Mouse (Mus musculus) spleen, postnatal 36 days (tissue): ENCODE measurements around the gene Gli3.

ENCODE experiments used
- DNase-seq, 2 experiments: peaks; one replicate each; pipeline ENCODE4 v3.0.0; 2022; ENCODE audit warnings: low spot score in 2 of 2, mixed read lengths in 1 of 2

Gene Gli3

DNA sequence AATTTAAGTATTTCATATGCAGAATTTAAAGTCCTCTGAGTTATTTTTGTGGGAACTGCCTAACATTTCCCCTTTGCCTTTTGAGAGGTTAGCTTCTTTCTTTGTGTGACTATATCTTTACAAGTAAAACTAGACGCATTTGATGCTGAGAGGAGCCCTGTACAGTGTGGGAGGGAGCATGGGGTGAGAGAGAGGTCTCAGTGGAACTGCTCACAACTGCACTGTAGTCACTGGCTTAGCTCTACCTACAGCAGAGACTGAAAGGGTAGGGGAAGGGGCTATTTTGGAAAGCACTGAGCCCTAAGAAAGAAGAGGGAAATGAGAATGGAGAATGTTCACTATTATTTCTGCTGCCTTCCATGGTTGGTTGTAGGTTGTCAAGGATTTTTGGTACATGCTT lies 25.0 kb downstream of the Gli3 start:
- no peak for DNase-seq

DNA sequence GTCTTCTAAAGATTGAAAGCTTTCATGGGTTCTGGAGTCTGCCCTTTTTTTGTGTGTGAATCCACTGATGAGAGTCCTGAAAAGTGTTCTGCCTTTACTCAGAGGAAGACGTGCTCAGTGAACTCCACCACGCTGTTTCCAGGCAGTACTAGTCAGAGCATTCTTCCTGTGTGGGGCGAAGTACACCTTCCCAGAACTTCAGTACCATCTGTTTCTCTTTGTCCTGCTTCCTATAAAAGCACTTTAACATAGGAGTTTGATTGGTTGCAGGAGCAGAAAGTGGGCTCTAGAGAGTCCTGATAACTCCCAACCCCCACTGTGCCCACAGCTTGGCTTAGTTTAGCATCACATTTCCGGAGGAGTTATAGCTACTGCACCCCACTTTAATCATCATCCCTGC lies 32.8 kb downstream of the Gli3 start:
- no peak for DNase-seq

- DNase-seq = no peak
Measured at GRCm38 (mm10) chr13:15498338-15498737, 35.3 kb downstream of the Gli3 start.

- no peak for DNase-seq
Measured at GRCm38 (mm10) chr13:15510925-15511324, 47.9 kb downstream of the Gli3 start.

- no peak for DNase-seq
Measured at GRCm38 (mm10) chr13:15513114-15513513, 50.1 kb downstream of the Gli3 start.

- no peak for DNase-seq
Measured at GRCm38 (mm10) chr13:15514082-15514481, 51.0 kb downstream of the Gli3 start.

DNA sequence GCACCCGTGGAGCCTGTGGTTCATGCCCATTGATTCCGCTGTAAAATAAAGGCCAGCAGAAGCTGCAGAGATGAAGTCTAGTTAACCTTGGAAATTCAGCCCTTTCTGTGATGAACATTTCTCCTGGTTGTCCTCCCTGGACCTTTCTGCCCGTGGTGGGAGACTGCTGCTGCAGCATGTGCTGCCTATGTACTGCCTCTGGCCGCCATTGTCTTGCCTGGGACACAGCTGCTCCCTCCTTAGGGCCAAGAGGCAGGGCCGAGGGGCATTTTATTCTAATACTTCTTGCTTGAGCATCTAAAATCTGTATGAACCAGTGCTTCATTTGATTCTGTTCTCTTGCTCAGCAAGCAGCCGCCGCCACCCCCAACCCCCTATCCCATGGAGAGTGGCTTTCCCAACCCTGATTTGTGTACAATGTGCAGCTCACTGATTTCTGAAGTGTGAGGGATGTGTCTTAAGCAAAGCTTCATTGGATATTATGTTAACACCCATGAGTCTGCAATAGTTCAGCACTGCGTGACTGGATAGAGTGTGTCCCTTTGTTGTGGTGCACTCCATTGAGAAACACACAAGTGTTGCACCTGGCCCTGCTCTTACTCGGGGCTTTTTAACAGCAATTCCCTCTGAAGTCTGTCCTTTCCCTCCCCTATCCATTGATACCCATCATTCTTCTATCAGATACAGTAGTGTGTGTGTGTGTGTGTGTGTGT lies 54.2 kb downstream of the Gli3 start:
- DNase-seq = no peak

- no peak for DNase-seq
Measured at GRCm38 (mm10) chr13:15520353-15520752, 57.3 kb downstream of the Gli3 start.

DNA sequence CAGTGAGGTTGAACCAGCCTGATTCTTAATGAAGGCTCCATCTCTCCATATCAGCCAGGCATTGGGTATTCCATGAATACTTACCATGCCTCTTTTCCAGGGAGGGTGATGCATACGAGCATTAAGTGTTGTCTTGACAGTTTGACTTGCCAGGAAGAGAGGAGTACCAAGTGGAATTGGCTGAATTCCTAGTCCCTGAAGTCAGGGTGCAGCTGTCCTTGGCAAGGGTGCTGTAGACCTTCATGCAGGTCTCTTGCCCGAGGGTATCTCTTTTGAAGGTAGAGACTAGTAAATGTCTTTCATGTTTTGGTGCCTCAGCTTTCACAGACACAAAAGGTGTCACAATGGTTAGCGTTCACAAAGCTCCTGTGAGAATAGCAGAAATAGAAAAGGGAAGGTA lies 59.1 kb downstream of the Gli3 start:
- no peak for DNase-seq

DNA sequence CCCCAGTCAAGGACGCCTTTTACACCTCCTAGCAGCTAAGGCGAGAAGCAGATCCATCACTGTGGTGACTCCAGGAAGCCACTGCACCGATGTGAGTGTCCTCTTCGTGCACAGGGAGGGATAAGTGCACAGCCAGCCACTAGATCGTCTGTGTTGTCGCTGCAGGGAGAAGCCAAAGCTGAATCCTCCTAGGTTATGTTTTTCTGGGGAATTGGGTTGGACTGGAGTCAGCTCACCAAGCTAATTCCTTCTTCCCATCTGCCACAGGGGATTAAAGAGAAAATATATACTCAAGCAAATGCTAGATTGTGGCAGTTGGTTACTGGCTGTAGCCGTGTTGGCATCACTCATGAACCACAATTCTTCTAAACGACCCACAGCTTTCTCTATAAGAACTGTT lies 61.2 kb downstream of the Gli3 start:
- no peak for DNase-seq

DNA sequence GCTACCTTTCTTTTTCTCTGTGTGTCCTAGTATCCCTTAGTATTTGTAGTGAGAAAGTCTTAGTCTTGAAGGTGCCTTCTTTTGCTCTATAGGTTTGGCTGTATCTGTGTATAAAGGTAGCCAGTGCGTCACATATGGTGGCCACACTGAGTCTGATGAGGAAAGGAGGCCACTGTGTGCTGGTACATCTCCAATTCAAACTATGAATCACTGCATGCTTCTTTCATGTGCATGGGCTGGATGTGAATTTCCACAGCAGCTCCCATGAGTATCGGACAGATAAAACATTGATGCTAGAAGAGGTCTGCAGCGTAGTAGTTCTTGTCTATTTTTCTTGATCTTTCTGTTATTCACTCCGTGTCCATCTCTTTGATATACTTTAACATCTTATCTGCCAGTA lies 63.7 kb downstream of the Gli3 start:
- no peak for DNase-seq

DNA sequence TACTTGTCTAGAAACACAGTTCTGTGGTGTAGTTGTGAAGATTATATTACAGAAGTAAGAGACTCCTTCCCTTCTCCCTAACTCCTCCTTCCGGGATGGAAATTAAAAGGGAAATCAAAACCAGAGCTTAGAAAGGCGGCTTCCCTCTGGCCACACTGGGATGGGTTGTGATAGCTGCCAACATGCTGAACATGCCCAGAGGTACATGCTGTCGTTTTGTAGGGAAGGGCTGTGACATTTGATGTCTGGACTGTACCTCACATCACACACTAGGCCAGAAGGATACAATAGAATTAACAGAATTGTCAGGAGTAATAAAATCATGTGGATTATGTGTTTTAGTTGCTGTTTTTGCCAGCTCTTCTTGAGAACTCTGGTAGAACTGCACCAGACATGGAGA lies 68.5 kb downstream of the Gli3 start:
- no peak for DNase-seq

GRCm38 (mm10) chr13:15537206-15537605 lies 74.2 kb downstream of the Gli3 start:
- DNase-seq = no peak

GRCm38 (mm10) chr13:15537611-15538010 lies 74.6 kb downstream of the Gli3 start:
- no peak for DNase-seq

GRCm38 (mm10) chr13:15538389-15538788 lies 75.4 kb downstream of the Gli3 start:
- no peak for DNase-seq

DNA sequence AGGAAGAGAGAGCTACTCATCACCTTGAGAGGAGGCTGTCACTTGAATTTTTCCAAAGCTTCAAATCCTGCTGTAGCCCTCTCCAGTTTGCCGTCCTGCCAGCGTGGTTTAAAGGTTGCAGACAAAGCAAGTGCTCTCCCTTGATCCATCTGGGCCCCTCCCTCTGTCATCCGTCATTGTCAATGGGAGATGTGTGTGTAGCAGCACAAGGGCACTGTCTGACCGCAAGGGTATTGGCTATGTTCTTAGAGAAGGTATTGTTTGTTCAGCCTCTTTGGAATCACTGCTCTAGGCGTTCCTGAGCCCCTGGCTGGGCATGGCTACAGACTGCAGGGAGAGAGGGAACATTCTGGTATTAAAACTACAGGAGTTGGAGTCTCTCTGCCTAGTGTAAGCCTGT lies 79.0 kb downstream of the Gli3 start:
- no peak for DNase-seq

DNA sequence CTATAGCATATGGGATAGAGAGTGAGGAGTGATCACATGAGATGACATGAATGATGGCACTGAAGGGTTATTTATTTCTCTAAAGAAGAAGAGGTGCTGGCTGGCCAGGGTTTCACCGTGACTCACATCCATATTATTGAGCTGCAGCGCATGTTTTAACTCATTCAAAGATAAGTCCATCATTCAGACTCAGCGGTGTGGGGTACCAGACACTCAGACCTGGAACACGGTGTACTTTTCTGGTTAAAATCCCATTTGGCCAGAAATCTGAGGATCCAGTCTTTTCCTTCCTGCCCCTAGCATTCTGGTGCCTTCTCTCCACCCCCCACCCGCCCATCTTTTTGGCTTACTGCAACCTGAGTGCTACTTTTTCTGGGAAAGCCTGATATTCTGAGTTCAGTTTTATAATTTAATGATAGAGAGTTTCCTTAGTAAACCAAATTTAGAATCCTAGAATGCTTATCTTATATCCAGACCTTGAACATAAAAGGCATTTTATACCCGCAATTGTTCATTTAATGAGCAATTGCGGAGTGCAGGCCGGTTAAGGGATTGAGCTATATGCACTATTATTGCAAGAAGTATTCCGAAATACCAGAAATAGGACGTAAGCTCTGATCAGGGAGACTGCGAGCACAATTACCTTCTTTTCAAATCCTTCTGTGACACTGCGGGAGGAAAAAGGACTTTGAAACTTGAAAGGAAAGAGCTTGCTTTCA lies 80.3 kb downstream of the Gli3 start:
- no peak for DNase-seq

GRCm38 (mm10) chr13:15543888-15544640 lies 81.0 kb downstream of the Gli3 start:
- no peak for DNase-seq

GRCm38 (mm10) chr13:15545346-15545896 lies 82.4 kb downstream of the Gli3 start:
- DNase-seq = no peak

- no peak for DNase-seq
Measured at GRCm38 (mm10) chr13:15546258-15546657, 83.2 kb downstream of the Gli3 start.

DNA sequence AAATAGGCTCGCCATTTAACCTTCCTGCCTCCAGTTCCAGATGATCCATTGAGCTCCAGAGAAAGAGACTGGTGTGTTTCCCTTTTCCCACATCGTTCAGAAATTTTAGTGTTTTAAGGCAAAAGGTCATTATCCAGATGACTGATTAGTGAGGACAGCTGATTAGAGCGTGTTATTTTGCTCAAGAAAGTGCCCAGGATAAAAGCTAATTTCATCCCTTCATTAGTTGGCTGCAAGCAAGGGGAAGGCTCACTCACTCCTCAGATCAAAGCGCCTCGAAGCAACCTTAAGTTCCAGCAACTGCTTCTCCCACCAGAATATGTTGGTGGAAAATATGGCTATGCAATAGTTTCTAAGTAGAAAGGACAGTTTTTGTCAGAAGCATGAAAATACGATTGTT lies 86.4 kb downstream of the Gli3 start:
- no peak for DNase-seq

DNA sequence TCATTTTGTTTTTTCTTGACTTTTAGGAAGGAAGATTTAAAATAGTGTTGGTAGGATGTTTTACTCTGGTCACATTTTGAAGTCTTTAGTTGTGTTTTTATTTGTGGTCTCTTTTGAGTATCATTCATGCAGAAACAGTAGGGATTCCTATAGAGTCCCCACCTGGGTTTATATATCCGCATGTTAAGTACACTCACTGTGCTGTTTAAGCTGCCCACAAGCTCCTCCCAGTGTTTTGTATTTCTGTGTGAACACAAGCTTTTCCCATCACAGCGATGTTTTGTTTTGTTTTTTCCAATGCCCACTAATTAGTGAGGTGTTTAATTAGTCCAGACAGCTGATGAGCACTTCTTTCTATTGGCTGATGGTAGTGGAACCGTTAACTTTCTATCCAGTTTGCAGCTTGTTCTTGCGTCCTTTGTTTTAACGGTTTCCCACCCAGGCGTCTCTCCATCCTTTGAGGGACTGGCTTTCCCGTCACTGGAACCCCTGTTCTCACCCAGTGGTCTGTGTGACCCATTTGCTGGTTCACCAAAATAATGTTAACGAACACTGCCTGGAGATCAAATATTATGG lies 87.1 kb downstream of the Gli3 start:
- DNase-seq = no peak
